Mouse (Mus musculus) adrenal gland, postnatal 14 days (tissue): ENCODE measurements around the gene Tpte. TPM values are rescaled to one million over a fixed set of nuclear protein-coding genes. Genes with fewer than 3 reads are reported as not detected.
A peak's percentile ranks its signal among the peaks of the same experiment; 100 is the strongest.
"Not testable (repeated sequence)": the region's sequence is repeated elsewhere in the genome, so short reads cannot be mapped to it uniquely, and the experiment has no call there.

ENCODE experiments used
- DNase-seq: peaks from one replicate; pipeline ENCODE4 v3.0.0; 2021; ENCODE audit warnings: mixed read lengths
- long read RNA-seq, 2 experiments: library from polyadenylated mRNA; stranded (forward); transcript quantifications; one replicate each; pipeline ENCODE4 v2.0.0; 2021
- total RNA-seq: library from RNA; stranded (reverse); gene quantifications from 2 replicates; pipeline ENCODE4 v1.2.3, GENCODE M21; 2021

The Tpte gene
- not detected in 2 replicates for total RNA-seq
- long read RNA-seq, experiment 1, partial matches to known transcripts = 0 of 1 reads
- long read RNA-seq, experiment 1, other reads (novel, unspliced or antisense) = 1 of 1 reads
- long read RNA-seq, experiment 2 = 0 reads

DNA sequence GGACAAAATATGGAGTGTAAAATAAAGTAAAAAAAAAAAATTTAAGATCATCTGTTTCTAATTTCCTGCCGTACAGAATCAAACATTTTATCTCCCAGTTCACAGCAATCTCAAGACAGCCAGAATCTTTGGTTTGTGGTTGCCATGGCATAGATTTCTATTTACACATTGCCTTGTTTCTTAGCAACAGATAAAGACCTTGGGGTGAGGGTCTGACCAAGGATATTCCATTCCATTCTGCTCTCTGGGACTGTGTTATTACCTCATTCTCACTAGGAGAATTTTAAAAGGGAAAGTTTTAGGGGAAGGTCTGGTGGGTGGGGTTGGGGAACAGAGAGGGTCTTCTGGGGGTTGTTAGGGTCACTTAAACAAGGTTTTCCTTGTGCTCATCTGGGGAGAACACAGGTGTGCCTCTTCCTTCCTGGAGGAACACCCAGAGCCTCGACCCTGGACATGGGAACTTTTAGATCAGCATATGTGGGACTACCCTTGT lies at the start of gene Tpte:
TSS of gene Tpte (plus strand) at position 443 of the 493 bp plus-strand sequence.
- no peak for DNase-seq

DNA sequence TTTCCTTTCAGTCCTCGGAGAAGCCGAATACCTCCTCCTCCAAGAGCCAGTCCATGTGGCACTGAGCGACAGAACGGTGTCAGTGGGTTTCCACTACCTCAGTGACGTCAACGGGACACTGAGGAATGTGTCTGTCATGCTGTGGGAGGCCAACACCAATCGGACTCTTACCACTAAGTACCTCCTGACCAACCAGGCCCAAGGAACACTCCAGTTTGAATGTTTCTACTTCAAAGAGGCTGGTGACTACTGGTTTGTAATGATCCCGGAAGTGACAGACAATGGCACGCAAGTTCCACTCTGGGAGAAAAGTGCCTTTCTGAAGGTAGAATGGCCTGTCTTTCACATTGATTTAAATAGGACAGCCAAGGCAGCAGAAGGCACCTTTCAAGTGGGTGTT lies 40.3 kb upstream of the Tpte start:
- DNase-seq = no peak

DNA sequence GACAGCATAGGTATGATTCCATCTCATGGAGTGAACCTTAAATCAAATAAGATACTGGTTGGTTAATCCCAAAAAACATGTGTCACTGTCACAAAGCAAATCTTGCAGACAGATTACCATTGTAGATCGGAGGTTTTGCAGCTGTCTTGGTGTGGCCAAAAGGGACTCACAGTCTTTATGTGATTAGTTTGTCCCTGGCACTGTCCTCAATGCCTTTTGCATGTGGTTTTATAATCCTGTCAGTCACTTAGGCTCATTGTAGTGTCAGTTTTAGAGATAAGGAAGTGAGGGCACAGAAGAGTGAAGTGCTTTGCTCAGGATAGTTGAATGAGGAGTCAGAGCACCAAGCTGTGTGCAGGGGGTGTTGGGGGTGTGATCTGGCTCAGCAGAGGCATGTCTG lies 37.6 kb upstream of the Tpte start:
- DNase-seq = no peak

DNA sequence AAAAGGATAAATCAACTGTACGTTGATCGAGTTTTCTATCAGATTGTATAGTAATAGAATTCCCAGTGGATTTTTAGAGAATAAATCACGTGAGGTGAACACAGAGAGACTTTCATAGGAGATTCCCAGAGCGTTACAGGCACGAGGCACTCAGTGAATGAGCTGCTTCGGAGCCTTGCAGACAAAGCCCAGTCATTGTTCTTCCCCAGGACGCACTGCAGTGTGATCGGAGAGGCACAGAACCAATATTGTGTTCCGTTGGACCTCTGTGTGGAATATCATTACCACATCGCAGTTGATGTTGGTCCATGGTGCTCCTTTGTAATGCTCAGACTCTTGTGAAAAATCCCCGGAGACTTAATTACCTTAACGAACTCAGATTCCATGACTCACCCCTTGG lies 35.3 kb upstream of the Tpte start:
- no peak for DNase-seq

DNA sequence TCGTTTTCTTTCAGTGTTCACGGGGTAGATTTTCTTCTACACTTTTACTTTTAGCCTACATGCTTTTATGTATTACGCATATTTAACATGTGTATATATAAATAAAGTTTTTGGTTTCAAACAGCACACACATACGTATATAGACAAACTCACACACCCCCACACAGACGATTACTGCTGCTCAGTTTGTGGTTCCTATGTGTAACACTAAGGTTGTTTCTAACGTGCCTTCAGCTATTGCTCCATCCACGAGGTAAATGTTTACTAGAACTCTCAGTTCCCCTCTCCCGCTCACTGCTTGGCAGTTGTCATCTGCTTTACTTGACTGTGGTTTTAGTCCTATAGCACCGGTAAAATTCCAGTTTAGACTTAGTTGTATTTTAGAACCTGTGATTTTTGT lies 34.2 kb upstream of the Tpte start:
- DNase-seq = no peak

DNA sequence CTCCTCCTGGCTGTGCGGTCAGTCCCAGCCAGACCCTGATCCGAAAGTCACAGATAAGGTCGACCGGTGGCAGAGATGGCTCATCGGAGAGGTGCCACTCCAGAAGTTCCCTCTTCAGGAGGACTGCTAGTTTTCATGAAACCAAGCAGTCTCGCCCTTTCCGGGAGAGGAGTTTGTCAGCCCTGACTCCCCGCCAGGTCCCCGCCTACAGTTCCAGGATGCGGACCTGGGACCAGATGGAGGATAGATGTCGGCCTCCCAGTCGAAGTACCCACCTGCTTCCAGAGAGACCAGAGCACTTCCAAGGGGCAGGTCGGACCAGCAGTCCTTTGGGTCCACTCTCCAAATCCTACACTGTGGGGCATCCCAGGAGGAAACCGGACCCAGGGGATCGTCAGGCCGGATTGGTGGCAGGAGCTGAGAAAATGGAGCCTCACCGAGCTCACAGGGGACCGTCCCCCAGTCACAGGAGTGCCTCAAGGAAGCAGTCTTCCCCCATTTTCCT lies 24.2 kb upstream of the Tpte start:
- DNase-seq = no peak

DNA sequence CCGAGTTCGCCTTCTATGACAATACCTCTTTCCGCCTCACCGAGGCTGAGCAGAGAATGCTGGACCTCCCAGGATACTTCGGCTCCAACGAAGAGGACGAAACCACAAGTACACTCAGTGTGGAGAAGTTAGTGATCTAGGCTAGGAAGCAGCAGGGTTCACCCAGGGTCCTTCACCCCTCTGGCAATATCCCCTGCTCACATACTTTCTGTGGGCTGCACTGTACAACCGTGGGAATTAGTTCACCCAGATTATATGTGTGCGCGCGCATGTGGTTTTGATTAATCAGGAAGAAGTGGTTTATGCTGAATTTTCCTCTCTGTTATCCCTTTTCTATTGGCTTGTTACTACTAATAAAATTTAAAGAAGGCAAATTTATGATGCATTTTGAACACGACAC lies 23.7 kb upstream of the Tpte start:
- DNase-seq = no peak

DNA sequence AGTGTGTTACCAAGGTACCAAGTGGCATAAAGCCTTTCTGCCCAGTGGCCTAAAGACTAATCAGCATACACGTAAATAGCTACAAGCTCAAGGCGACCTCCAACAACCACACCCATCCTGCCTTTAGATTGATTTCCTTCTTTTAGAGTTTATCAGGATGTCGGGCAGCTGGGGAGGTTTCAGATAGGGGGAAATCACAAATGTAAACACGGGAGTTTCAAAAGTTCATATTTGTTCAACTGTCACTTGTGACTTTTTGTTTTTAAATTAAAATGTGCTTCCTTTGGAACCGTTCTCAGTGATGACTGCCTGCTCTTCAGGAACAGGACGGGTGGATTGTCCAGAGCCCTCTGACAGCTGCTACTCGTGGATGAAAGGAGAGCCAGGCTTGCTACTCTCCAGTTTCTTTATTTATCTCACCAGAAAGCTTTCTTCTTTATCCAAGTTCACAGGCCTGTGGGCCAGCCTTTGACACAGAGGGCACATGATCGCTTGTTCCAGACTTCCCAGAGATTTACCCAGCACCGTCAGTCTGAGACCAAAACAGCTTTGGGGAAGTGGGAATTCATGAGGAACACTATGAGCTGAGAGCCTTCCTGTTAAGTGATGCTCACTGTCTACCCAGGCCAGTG lies 23.0 kb upstream of the Tpte start:
- peak; percentile 26 for DNase-seq

DNA sequence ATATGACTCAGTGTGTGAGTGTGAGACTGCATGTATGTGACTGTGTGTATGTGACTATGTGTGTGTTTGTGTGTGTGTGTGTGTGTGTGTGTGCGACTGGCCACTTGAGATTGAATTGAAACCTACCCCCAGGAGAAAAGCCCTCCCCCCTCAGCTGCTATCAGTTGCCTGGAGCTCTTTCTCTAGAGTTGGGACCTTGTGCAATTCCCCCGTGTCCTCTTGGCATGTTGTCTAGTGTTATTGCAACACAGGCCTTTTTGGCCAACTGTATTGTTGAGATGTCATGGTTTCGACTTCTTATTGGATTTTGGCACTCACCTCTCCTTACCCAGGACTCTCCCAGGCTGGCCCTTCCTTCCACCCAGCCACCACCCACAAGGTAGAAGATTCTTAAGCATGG lies 21.0 kb upstream of the Tpte start:
- DNase-seq = peak; percentile 72

DNA sequence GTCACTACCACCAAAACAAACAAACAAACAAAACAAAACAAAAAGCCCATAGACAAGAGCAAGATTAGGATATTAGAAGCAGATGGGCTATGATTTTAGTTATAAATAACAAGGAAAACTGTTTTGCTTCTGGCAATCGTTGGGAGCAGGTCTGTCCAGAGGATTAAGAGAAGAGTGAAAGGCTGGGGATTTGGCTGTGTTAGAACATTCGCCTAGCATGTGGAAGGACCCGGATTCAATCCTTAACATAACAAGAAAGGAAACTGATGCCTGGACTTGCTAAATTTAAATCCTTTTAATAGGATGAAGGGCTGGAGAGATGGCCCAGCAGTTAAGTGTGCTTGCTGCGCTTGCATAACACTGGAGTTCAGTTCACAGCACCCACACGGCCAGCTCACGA lies 18.9 kb upstream of the Tpte start:
- DNase-seq = no peak

DNA sequence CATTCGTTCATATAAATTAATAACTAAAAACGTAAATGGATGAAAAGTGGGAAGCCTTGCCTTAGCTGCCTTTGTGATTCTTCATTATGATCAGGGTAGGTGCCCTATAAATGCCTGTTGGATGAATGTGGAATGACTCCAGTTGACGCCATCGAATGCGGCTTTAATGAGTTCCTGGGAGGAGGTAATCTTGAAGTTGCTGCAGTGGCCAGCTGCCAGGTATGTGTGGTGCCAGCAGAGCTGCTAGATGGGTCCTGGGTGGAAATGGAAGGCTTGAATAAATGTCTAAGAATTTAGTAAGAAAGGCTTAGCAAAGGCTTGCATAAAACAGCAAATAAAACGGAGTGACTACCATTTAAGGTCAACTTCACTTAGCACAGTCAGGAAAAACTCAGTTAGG lies 18.5 kb upstream of the Tpte start:
- DNase-seq = peak; percentile 50

DNA sequence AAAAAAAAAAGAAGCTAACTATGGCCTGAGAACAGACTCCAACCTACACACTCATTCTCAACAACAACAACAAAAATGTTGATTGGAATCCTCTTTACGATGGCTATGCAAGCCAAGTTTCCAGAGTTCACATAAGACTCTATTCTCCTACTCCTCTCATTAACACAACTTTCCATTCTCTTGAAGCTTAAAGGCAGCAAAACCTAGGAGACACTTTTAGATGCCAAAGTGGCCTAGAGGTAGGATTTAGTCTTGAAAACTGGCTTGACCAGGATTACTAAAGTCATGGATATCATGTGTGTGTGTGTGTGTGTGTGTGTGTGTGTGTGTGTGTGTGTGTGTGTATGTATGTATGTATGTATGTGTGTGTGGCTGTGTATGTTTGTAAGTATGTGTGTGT lies 18.0 kb upstream of the Tpte start:
- no peak for DNase-seq

DNA sequence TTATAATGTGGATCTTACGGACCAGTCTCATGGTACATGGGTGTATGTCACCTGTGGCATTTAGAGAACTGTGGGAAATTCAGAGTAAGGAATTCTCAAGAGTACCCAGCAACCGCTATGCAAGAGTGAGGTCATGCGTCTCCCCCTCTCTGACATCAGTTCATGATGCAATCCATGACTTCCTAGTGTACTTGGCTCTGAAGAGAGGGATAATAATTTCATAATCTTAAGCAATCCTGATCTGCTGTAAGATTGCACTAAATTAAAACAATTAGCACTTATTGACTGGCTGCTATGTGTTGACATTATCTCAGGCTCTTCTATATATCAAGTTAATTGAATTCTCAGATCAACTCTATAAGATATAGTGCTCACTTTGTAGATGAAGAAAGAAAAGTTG lies 16.4 kb upstream of the Tpte start:
- no peak for DNase-seq

DNA sequence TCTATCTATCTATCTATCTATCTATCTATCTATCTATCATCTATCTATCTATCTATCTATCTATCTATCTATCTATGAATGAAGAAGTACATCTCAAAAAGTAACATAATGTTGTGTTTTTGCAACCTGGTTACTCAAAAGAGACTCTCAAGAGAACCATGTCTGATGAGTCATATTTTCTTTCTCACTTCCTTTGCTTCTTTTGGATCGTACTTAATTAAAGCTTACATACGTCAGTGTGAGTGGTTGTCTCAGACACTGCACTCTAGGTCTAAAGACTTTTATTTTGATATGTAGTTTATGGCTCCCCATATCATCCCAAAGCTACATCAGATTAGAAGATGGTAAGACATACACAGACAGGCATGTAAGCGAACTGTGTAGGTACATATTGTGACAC lies 10.1 kb upstream of the Tpte start:
- no peak for DNase-seq

DNA sequence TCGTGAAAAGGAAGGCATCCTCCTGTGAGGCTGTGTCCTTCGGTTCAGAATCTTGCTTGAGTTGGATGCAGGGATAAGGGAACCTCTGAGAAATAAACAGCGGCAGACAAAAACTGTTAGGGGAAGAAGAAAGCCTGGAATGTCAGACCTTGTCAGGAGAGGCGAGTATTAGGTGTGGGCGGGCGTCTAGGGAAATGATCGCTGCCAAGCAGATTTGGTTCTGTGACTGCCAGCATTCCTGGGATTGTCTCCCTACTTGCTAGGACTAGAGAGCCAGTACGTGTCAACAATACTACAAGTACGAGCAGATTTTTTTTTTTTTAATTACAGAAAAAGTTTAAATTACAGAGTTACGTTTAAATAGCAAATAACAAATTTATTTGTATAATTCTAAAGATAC lies 8.6 kb upstream of the Tpte start:
- DNase-seq = no peak

DNA sequence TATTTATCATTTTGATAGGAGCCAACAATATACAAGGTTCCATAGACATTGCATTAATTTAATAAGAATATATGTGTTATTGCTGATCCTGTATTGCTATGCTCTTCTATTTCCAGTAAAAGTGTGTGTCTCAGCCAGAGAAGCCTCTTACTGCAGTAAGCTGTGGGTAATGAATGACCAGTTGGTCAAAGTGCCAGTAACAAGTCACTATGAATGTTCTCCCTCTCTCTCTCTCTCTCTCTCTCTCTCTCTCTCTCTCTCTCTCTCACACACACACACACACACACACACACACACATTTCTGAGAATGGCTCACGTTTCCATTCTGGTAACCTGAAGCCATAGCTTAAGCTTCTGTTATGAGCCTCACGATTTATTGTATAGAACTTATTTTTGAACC lies 19.1 kb downstream of the Tpte start:
- no peak for DNase-seq

DNA sequence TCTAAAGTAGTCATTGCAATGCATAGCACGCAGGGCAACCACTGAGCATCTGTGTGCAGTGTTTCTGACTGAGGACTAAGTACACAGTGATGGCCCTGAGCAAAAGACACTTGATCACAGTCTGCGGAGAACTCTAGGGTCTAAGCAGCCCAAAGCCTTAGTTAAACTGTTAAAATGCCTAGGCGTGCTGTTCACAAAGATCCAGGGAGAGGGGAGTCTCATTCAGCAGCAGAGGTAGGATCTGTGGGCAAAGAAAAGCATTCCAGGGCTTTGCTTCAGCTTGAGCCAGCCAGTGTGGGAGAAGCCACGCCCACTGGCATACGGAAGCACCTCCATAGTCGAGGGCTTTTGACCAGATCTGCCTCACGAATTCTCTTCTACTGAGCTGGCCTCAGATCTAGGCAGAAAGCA lies 19.7 kb downstream of the Tpte start:
- peak; percentile 21 for DNase-seq

DNA sequence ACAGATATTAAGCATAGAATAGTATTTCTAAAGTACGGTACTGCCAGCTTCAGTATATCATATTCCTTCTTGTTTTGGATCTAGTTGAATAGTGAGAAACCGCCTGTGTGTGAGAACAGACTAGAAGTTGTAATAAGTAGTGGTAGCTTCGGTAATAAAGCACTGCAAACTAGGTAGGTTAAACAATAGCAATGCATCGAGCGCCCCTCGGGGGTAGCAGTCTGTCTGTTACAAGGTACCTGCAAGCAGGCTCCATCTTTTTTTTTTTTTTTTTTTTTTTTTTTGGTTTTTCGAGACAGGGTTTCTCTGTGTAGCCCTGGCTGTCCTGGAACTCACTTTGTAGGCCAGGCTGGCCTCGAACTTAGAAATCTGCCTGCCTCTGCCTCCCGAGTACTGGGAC lies 20.8 kb downstream of the Tpte start:
- not testable (repeated sequence) for DNase-seq

DNA sequence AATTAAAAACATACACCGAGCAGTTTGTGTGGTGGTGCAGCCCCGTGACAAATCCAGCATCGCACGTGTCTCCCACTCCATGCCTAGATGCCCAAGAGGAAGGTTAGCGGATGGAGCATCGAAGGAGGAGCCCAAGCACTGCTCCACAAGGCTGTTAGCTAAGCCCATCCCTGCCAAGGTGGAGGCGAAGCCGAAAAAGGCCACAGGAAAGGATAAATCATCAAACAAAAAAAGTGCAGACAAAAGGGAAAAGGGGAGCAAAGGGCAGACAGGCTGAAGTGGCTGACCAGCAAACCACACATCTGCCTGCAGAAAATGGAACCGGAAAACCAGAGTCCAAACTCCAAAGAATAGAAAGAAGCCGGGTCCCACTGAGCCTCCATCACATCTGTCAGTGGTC lies 23.8 kb downstream of the Tpte start:
- no peak for DNase-seq

DNA sequence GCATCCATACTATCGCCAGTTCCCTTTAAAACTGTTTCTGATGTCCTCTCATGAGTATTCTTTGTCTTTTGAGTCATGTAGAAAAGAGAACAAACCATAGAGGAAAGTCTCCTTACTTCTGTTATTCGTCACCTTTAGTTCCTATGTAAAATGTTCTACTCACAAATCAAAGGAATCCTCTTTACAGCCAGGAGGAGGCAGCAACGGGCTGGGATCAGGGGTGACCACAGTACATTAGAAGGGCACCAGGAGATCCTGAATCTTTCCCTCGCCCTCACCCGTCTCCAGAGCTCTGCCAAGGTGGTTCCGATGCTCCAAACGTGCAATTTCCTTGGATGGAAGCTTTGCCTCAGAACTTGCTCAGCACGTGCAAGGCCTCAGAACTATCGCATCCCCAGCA lies 28.2 kb downstream of the Tpte start:
- peak; percentile 4 for DNase-seq

DNA sequence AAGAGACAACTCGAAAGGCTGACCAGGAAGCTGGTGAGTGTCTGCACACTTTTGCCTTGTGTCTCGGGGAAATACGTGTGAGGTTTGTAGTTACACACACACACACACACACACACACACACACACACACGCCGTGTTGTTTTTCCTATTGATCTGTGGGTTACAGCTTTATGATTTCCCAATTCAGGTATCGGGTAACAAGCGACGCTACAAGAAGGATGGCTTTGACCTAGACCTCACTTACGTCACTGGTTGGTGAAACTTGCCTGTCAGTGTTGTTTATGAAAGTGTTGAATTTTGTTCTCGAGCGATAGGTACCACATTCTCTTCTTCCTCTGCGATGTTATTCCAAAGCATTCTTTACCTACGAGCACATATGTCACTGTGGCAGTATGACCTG lies 52.2 kb downstream of the Tpte start:
- no peak for DNase-seq

DNA sequence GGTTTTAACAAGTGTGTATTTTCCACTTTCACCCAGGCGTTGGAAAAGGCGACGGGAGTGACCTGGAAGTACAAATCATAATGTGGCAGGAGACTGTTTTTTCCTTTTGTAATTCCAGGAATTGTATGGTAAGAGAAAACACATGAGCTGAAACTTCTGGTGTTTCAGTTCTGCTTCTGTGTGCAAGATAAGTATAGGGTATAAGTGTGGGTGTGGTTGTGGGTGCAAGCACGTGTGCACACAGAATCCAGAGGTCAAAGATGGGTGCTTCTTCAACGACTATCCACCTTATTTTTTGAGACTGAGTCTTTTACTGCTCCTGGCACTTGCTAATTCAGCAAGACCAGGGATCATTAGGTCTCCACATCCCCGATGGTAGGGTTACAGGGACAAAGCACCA lies 76.1 kb downstream of the Tpte start:
- DNase-seq = no peak

DNA sequence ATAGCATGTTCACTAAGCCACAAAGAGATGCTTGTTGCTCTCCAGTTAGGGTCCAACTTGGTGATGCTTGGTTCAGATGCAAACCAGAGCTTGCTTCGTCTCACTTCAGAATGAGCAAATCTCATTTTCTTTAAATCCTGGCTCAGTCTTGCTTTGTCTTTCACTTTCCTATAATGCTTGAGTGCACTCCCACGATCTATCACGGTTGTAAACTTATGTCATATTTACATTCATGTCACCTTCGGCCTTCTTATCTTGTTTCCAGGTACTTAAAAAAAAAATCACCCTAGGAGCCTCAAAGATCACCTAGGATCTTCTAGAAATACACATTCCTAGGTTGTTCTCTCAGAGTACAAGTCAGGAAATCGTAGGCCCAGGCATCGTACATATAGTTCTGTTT lies 76.6 kb downstream of the Tpte start:
- DNase-seq = no peak

DNA sequence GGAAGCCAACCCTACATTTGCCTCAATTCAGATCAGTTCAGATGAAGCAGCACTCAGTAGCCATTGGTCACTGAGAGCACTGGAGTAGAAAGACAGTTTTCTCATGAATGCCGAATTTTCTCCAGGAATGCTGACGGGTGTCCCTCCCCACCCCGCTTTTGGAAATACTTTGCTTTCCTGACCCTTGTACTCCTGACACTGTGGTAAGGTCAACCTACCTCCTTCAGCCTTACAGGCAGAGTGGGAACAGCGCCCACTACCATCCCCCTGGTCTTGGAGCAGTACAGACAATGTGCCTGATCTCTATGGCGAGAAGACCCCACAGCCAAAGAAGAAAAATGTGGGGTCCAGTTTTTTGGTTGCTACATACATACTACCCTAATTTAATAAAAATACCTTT lies 93.1 kb downstream of the Tpte start:
- DNase-seq = no peak

DNA sequence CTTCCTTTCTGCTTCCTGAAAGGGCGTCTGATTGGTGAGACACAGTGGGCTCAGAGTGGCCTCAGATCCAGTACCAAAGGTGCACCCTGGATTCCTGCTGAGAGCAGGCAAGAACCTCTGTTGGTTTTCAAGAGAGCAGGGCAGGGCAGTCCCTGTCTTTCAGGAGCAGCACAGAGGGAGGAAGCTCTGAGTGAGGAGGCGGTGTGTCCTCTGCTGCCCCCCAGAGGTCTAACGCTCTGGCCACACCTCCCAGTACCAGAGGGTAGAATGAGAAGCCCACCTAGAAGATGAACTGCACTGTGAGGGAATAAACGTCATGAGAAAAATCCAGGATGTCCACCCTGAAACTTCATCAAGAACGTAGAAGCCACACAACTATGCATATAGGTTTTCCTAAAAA lies 93.7 kb downstream of the Tpte start:
- DNase-seq = peak; percentile 56
